Mouse (Mus musculus) small intestine, adult 2 months (tissue): ENCODE measurements at regions not wholly inside any gene's neighbourhood (a gene's known extent, or its start where the extent isn't known, plus 50 kb on each side); places are given as distances from the start of the nearest gene placed in this dataset.

Experiments
- CTCF ChIP-seq: fragments of 200-500 bp; IDR thresholded peaks from 2 replicates; pipeline ENCODE4 v1.5.1; 2012; ENCODE audit warnings: low read depth, mild to moderate bottlenecking, control low read depth, inconsistent platforms, low read length, moderate library complexity, mixed read lengths; ENCODE audit not compliant: insufficient replicate concordance, insufficient read length; ENCODE audit errors: extremely low read depth
- POLR2A ChIP-seq: fragments of 200-500 bp; IDR thresholded peaks from 2 replicates; pipeline ENCODE4 v1.6.1; 2012; ENCODE audit warnings: low read depth, mild to moderate bottlenecking, control low read depth, inconsistent platforms, low read length, moderate library complexity

DNA sequence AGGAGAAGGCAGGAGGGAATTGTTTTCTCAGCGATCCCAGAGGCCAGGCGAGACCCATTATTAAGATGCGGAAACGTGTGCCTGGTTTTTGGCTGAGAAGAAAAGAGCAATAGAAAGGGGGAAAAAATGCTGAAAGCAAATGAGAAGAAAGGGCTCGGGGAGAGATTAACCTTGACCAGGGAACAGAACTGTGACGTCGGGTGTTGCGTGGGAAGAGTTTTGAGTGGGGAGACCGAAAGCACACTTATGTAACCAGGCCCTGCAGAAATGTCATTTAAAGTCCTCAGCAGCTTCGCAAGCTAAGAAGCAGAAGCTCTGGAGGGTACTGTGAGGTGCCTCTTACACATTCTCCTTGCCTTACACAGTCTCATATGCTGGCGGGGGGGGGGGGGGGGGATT, 111.0 kb upstream of the Frmd6 start:
- no peak for TF ChIP-seq CTCF
- TF ChIP-seq POLR2A = no peak
